Mouse (Mus musculus) MEL-GATA-1-ER (cell line): Measurements from ENCODE around the gene Harbi1.

Experiments
- DNase-seq: peaks from one replicate; pipeline ENCODE4 v3.0.0-alpha.2; 2012; ENCODE audit warnings: low read depth; ENCODE audit errors: extremely low read depth

The Harbi1 gene

GRCm38 (mm10) chr2:91714921-91715320 is 4.3 kb downstream of the Harbi1 start:
- DNase-seq: no peak

- DNase-seq: no peak
Observed at GRCm38 (mm10) chr2:91718276-91718675, 7.6 kb downstream of the Harbi1 start.

- DNase-seq: no peak
Observed at GRCm38 (mm10) chr2:91723382-91723781, 12.7 kb downstream of the Harbi1 start.

- no peak for DNase-seq
Observed at GRCm38 (mm10) chr2:91723951-91724350, 13.3 kb downstream of the Harbi1 start.

DNA sequence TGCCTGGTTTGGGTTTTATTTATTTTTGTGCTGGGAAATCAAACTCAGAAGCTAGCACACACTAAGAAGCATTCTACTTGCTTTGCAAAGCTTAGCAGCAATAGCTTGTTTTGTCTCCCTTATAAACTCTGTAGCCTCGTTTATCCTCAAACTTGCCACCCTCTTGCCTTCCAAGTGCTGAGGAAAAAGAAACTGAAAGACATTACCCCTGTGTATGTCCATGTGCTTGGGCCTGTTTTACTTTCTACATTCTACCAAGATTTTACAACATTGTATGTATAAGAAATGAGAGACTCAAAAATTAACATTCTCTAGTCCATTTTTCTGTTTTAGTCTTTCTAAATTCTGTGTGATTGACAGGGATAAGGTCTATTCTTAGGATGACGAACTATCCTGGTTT is 14.1 kb downstream of the Harbi1 start:
- DNase-seq: peak; percentile 44

GRCm38 (mm10) chr2:91725476-91725875 is 14.8 kb downstream of the Harbi1 start:
- peak; percentile 62 for DNase-seq

GRCm38 (mm10) chr2:91727011-91727410 is 16.4 kb downstream of the Harbi1 start:
- DNase-seq: no peak

GRCm38 (mm10) chr2:91729571-91729970 is 18.9 kb downstream of the Harbi1 start:
- DNase-seq: no peak

DNA sequence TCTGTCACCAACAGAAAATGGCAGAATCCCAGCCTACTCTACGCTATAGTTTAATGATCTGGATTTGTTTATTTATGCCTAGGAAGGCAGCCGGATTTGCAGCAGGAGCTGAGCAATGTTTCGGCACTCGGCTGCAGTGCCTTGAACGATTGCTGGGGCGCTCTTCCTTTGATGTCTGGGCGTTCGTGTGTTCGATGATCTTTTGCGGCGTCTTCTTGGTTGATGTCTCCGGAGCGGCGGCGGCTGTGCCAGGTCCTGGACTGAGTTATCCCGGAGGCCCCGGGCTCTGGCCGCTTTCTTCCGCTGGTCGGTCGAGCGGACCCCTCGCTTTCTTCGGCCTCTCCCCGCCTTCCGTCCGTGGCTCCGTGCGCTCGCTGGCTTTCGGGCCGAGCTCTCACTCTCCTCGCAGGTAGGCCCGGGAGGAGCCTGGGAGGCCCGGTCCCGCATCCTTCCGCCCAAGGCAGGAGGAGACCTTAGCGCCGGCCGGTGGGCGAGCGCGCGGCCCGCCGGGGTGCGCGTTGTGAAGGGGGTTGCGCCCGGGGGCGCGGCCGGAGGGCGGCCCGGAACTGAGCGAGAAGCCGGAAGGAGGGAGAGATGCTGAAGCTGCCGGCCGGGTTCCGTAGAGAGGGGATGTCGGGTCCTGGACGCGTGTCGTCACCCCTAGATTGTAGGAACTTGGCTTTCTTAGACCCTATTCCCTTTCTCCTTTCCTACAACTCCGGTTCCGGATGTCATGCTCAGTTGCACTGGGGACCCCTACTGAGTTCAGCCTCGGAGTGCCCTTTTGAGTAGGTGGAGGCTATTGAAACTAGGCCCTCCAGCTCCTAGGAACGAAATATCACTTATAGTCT is 19.5 kb downstream of the Harbi1 start, which contains the start of gene Ambra1:
TSS of gene Ambra1 (plus strand) at position 164 of the 851 bp plus-strand sequence.
- DNase-seq: peak; percentile 84

GRCm38 (mm10) chr2:91735221-91735620 is 24.6 kb downstream of the Harbi1 start:
- no peak for DNase-seq

DNA sequence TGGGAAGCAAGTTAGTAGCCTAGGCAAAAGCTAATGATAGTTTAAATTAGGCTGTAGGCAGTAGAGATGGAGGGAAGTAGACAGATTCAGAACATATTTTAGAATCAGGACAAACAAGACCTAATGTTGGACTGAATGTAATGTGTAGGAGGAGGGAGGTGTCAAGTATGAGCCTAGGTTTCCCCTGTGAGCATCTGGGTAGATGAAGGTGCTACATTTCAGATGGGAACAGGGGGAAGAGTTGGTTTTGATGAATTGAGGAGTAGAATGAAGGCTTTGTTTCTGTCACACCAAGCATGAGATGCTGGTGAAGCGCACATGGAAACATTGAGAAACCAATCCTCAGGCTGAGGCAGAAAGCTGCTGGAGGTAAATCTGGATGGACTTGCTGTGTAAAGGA is 28.9 kb downstream of the Harbi1 start:
- DNase-seq: no peak

DNA sequence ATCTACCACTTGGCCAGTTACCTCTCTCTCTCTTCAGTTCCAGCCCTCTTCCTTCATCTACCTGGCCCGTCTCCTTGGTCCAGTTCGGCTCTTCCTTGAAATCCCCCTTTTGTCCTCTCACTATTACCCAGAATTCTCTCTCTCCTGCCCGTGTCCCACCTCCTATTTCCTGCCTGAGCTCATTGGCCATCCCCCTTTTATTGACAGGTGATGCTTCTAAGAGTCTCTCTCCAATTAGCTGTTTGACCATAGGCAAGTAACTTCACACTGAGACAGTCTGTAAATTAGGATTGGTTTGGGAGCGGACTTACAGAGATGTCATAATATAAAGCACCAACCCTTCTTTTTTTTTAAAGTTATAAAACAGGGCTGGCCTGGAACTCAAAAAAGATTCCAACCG is 34.0 kb downstream of the Harbi1 start:
- DNase-seq: no peak

GRCm38 (mm10) chr2:91749811-91750261 is 39.2 kb downstream of the Harbi1 start:
- no peak for DNase-seq
